Mouse (Mus musculus) CH12.LX (cell line): Measurements from ENCODE around the gene Catsper1.

Experiments
- CTCF ChIP-seq, 2 experiments: IDR thresholded peaks in 1 of 2; conservative IDR thresholded peaks in 1 of 2; 2 replicates each; pipeline ENCODE4 v1.5.1; 2011 to 2012; ENCODE audit warnings: low read depth in 2 of 2, low read length in 2 of 2, improper control_type of control experiment in 1 of 2, inconsistent platforms in 1 of 2, mild to moderate bottlenecking in 1 of 2, moderate library complexity in 1 of 2
- EP300 ChIP-seq: IDR thresholded peaks from 2 replicates; pipeline ENCODE4 v1.6.1; 2011; ENCODE audit warnings: low read length, improper control_type of control experiment
- NRF1 ChIP-seq: IDR thresholded peaks from 2 replicates; pipeline ENCODE4 v1.6.1; 2014; ENCODE audit warnings: low read depth, mild to moderate bottlenecking, inconsistent platforms, low read length, improper control_type of control experiment, moderate library complexity

DNA sequence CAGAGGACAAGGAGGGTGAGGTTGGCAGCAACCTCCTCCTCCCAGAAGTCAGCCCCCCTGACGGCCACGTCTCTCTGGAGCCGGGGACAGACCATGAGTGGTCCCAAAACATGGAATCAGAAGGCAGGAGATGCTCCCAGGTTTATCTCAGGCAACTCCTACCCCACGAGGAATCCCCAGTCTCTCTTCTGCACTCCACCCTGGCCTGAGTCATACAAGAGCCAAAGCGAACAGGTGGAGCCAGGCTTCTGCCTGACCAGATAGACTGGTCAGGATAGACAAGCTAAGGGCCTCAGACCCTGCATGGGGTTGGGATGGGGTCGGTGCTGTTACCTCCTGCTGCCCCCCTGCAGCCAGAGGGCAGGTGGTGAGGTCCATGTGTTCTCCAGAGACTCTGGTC, 12.5 kb downstream of the Catsper1 start:
- TF ChIP-seq CTCF (conservative IDR thresholded peaks at IDR 0.05 in 1 of 2, IDR thresholded peaks at IDR 0.05 in 1 of 2; ENCODE audit: low read depth in 2 of 2, low read length in 2 of 2) (no peak), EP300 (no peak), NRF1 (no peak)
